21 mouse cellular contexts compared by ENCODE assay signal in genomic region chr5:101297511-101298102, GRCm38 (mm10).
DNase-seq lines count a peak whose midpoint lies in the region; ATAC-seq and TF ChIP-seq lines count a peak whose summit lies in the region.
"Had no signal": no experiment of that assay in that cellular context is flagged by ENCODE, and none has a peak within 500 bp of the region (broad histone marks: within the 10 kb centered on the region; RNA-seq: fewer than 3 reads in every experiment).

No protein-coding gene starts in this region.

- 0 out of 2 replicates have a peak, but pooled peaks have one; percentile 42 for ATAC-seq in hindbrain, embryonic 15.5 days (ENCODE audit: low FRiP score, low read depth)
- ATAC-seq in hindbrain, postnatal 0 days, result no peak
- peak; percentile 68 for ATAC-seq in neural tube, embryonic 12.5 days (ENCODE audit: low FRiP score, low read depth)
- ATAC-seq: CD4-positive, CD25-positive, alpha-beta regulatory T cell, adult 4 months; forebrain, embryonic 16.5 days; intestine, postnatal 0 days had no signal

- 24% methylated on average over 5 of the region's 5 CpGs for WGBS in hindbrain, embryonic 15.5 days
- WGBS in hindbrain, postnatal 0 days, result 34% methylated on average over 5 of the region's 5 CpGs
- 4% methylated on average over 5 of the region's 5 CpGs for WGBS in neural tube, embryonic 12.5 days

- no peak for TF ChIP-seq CTCF in hindbrain, postnatal 0 days (IDR thresholded peaks at IDR 0.05; ENCODE audit: low read depth)

- H3K9me3 ChIP-seq in hindbrain, embryonic 15.5 days, result no peaks in the 10 kb centered on the region
- H3K9me3 ChIP-seq in hindbrain, postnatal 0 days (ENCODE audit: low read length), result no peaks in the 10 kb centered on the region
- no peaks in the 10 kb centered on the region for H3K9me3 ChIP-seq in neural tube, embryonic 12.5 days
- H3K9me3 ChIP-seq: embryonic facial prominence, embryonic 13.5 days; forebrain, embryonic 12.5 days; heart, embryonic 15.5 days had no signal

- DNase-seq in embryo, embryonic 10 days (ENCODE audit: low spot score), result peak; percentile 41
- no peak for DNase-seq in embryo, embryonic 11 days
- no peak for DNase-seq in hindbrain, postnatal 0 days (ENCODE audit: low spot score)
- peak; percentile 39 for DNase-seq in embryo, embryonic 10.5 days (ENCODE audit: low spot score)
- DNase-seq in MN1 (ENCODE audit: low spot score), result no peak
- no peak for DNase-seq in layer of hippocampus, adult 9-10 months (ENCODE audit: low spot score)
- DNase-seq: adrenal gland, postnatal 14 days; B cell, adult 2 months; cerebellum, adult 9-10 months; gastrocnemius, postnatal 10 days; heart, adult 2 months had no signal

- no peaks in the 10 kb centered on the region for H3K36me3 ChIP-seq in hindbrain, embryonic 15.5 days
- H3K36me3 ChIP-seq in hindbrain, postnatal 0 days (ENCODE audit: insufficient read depth, low read length), result no peaks in the 10 kb centered on the region
- no peaks in the 10 kb centered on the region for H3K36me3 ChIP-seq in neural tube, embryonic 12.5 days
- H3K36me3 ChIP-seq: embryonic facial prominence, embryonic 13.5 days; forebrain, embryonic 12.5 days; G1E; heart, embryonic 15.5 days had no signal

- H3K27ac ChIP-seq in hindbrain, embryonic 15.5 days (replicated peaks), result no peak overlapping the region
- no peak overlapping the region for H3K27ac ChIP-seq in hindbrain, postnatal 0 days
- no peak overlapping the region for H3K27ac ChIP-seq in neural tube, embryonic 12.5 days
- H3K27ac ChIP-seq: embryonic facial prominence, embryonic 13.5 days; forebrain, embryonic 12.5 days; heart, adult 2 months; heart, embryonic 15.5 days had no signal

- H3K4me1 ChIP-seq in hindbrain, embryonic 15.5 days (replicated peaks), result peaks cover 6% of the 10 kb centered on the region; the same call in 1 of the 2 replicates
- H3K4me1 ChIP-seq in hindbrain, postnatal 0 days (ENCODE audit: insufficient read depth, low read length), result no peaks in the 10 kb centered on the region
- H3K4me1 ChIP-seq in neural tube, embryonic 12.5 days, result peaks cover 6% of the 10 kb centered on the region; the same call in 1 of the 2 replicates
- H3K4me1 ChIP-seq: forebrain, embryonic 12.5 days; heart, embryonic 15.5 days had no signal

- H3K4me2 ChIP-seq in hindbrain, embryonic 15.5 days, result no peak overlapping the region
- no peak overlapping the region for H3K4me2 ChIP-seq in hindbrain, postnatal 0 days (ENCODE audit: low read depth, low read length)
- H3K4me2 ChIP-seq in neural tube, embryonic 12.5 days (replicated peaks), result no peak overlapping the region
- H3K4me2 ChIP-seq: embryonic facial prominence, embryonic 13.5 days; forebrain, embryonic 12.5 days; heart, embryonic 11.5 days; heart, embryonic 15.5 days had no signal

- H3K9ac ChIP-seq in hindbrain, embryonic 15.5 days, result no peak overlapping the region
- no peak overlapping the region for H3K9ac ChIP-seq in hindbrain, postnatal 0 days (replicated peaks; ENCODE audit: low read length)
- H3K9ac ChIP-seq in neural tube, embryonic 12.5 days, result no peak overlapping the region
- H3K9ac ChIP-seq: embryonic facial prominence, embryonic 13.5 days; forebrain, embryonic 12.5 days; heart, embryonic 15.5 days had no signal

- H3K4me3 ChIP-seq in hindbrain, embryonic 15.5 days, result no peak overlapping the region
- H3K4me3 ChIP-seq in hindbrain, postnatal 0 days (ENCODE audit: low read length), result no peak overlapping the region
- no peak overlapping the region for H3K4me3 ChIP-seq in neural tube, embryonic 12.5 days
- H3K4me3 ChIP-seq: embryonic facial prominence, embryonic 13.5 days; forebrain, embryonic 12.5 days; heart, adult 2 months; heart, embryonic 15.5 days had no signal

- peaks cover 17% of the 10 kb centered on the region for H3K27me3 ChIP-seq in hindbrain, embryonic 15.5 days
- H3K27me3 ChIP-seq in hindbrain, postnatal 0 days (ENCODE audit: insufficient read depth, low read length), result no peaks in the 10 kb centered on the region
- H3K27me3 ChIP-seq in neural tube, embryonic 12.5 days (replicated peaks), result peaks cover 58% of the 10 kb centered on the region
- H3K27me3 ChIP-seq: embryonic facial prominence, embryonic 13.5 days; forebrain, embryonic 12.5 days had no signal

Comparison
In these comparisons a context has a peak if more than half of its experiments do, and no peak if none do; other contexts are left out.
1. DNase-seq: peak in embryo, embryonic 10 days (single experiment) and embryo, embryonic 10.5 days (single experiment); none in embryo, embryonic 11 days (single experiment), hindbrain, postnatal 0 days (single experiment), MN1 (single experiment) and layer of hippocampus, adult 9-10 months (single experiment).